Mouse (Mus musculus) layer of hippocampus, postnatal 25 days (tissue): ENCODE measurements around the gene Phf7. TPM values are rescaled to one million over a fixed set of nuclear protein-coding genes. Genes with fewer than 3 reads are reported as not detected.

Source experiments
- DNase-seq, 2 experiments: peaks; one replicate each; pipeline ENCODE4 v3.0.0; 2022; ENCODE audit warnings: mixed read lengths in 2 of 2, low spot score in 1 of 2; ENCODE audit errors: extremely low spot score in 1 of 2
- total RNA-seq, 2 experiments: library from RNA; stranded (reverse); gene quantifications; 2 replicates each; pipeline ENCODE4 v1.2.3; 2021

Phf7 gene
- total RNA-seq, result 1 to 10 TPM; 3.6 to 4.1 TPM

GRCm38 (mm10) chr14:31251084-31251604, at the start of gene Phf7, which contains the start of gene Bap1:
TSS of gene Phf7 (minus strand) at chr14:31251317.
TSS of gene Bap1 (plus strand) at chr14:31251450.
- peak; percentile 98 to 100 for DNase-seq

DNA sequence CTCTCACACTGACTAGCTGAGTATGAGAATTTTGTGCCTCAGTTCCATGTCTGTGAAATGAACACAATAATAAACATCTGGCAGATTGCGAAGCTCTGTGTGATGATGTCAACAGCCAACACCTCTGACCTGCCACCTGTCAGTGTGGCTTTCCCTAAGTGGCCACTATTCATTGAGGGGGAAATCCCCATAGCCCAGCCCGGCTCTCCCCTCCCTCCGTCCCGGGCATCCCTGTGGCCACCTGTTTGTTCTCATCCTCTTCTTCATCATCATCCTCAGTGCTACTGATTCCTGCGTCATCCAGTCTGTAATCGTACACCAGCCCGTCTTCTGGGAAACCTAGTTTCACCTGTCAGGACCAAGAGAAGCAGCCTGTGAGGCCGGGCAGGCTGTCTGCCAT, 34.6 kb upstream of the Phf7 start:
- DNase-seq, result no peak

DNA sequence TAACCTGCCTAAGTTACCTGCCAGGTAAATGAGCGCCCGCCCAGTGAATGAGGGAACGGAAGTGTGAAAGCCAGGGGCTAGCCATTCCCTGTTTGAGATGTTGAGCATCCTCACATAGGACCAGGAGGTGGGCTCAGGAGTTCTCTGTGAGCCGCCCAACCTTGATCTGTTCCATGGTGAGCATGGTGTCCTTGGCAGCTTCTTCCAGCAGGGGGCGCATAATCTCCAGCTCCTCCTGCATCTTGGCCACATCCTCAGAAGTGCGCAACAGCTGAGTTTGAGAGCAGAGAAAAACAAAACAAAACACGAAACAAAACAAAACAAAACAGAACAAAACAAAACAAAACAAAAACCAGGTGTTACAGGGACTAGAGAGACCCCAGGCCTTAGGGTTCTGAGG, 21.0 kb upstream of the Phf7 start:
- DNase-seq, result peak; percentile 75 to 94

DNA sequence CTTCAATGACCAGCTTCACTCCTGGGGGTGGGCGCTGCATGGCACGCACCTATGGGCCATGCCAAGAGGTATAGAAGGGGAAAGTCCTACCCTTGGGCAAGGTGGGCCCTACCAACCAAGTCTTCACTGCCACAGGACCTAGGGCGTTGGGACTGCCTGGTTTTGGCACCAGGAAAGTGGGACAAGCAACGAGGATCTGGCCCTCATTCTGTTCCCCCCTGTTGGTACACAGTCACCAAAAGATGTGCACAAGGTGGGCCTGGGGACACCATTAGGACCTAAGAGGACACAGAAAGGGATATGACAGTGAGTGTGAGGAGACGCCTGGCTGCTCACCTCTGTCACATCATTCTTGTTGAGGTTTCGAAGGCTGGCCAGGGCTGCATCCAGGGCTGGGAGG, 20.0 kb upstream of the Phf7 start:
- no peak for DNase-seq

- peak; percentile 20 to 27 for DNase-seq
Measured at GRCm38 (mm10) chr14:31269456-31270100, 18.5 kb upstream of the Phf7 start.

DNA sequence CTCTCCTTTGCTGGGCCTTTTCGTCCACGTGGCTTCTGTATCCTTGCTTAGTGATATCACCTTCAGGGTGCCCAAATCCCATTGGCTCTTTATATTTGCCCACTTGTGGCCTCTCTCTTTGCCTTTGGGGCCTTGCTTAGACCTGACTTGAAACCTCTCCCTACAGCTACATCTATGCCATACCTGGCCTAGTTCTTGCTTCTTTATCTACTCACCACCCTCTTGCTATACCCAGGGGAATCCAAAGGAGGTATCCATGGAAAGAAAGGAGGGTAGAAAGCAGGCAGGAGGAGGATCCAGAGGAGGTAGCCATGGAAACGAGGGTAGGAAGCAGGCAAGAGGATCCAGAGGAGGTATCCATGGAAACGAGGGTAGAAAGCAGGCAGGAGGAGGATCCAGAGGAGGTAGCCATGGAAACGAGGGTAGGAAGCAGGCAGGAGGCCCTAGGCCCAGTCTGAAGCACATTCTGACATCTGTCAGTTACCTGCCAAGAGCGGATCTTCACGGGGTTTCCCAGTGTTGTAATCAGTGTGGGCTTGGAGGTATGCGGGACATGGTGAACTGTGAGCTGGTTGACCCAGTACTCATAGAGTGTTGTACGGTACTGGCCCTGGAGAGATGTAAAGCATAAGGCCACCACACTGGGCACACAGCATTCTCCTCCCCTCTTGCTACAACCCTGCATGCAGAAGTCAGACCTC, 17.3 kb upstream of the Phf7 start:
- peak; percentile 33 to 55 for DNase-seq

- DNase-seq, result peak in 1 of 2 experiments; percentile 19
Measured at GRCm38 (mm10) chr14:31267649-31268048, 16.5 kb upstream of the Phf7 start.

DNA sequence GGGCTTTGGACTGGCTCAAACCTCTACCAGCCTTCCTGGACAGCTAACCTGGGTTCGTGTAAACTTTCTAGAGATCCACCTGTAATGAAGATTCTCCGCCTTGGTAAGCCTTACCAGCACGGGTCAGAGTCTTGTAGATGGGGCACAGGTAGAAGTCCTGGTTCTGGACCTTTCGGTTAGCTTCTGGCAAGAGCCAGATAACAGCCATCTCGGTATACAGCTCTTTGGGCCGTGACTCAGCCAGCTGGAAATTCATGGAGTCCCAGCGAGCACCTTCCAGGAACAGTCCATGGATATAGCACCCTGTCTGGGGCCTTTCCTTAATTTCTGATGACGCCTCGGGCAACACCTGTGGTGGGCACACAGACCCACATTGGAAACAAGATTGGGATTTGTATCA, 9.8 kb upstream of the Phf7 start:
- no peak for DNase-seq

DNA sequence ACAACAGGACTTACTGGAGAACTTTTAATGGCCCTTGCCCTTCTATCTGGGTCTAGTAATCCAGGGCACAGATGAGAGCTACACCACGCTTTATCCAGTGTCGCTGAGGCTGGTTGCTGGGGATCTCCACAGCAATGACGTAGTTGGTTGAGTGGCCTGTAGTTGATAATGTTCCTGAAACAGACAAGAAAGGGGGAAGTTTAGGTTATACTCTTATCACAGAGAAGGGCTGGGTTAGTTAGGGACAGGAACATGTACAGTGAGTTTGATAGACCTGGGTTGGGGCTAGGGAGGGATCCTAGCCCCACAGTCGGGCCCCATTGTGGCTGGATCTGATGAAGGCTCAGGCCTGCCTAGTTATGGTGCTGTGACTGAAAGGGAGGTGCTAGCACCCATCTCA, 9.3 kb upstream of the Phf7 start:
- no peak for DNase-seq

GRCm38 (mm10) chr14:31258476-31259050, 7.4 kb upstream of the Phf7 start:
- no peak for DNase-seq

DNA sequence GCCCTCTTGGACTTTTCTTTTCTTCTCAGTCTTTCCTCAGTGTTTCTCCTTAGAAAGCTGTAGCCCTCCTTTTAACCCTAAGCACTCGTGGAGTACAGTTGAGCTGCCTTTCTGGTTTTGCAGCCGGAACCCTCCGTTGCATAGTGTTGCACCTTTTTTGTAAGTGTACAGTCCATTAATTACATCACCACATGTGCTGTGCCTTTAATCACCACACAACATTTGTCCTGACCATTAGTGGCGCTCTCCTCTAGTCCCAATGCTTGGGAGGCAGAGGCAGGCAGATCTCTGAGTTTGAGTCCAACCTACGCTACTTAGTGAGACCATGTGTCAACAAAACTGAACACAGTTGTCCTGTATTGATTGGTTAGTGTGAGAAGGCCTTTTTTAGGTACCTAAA, 974 bp upstream of the Phf7 start:
- DNase-seq, result no peak

GRCm38 (mm10) chr14:31251626-31252025, 509 bp upstream of the Phf7 start:
- DNase-seq, result no peak

GRCm38 (mm10) chr14:31250222-31251083, 664 bp downstream of the Phf7 start:
- no peak for DNase-seq

DNA sequence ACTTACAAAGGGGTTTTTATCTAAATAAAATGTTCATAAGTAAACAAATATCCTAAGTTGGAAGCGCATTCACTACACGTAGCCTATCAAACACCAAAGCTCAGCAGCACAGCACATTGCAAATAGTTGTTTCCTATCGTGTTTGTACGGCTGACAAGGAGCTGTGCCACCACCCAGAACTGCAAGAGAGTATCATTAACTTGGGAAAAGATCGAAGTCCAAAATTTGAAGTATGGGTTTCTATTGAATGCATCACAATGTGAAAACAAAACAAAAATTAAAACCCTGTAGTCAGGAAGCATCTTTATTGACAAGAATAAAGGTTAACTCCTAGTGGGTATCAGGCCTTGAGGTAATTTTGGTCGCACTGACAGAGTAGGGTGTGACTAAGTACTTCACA, 2.7 kb downstream of the Phf7 start:
- DNase-seq, result no peak

- DNase-seq, result no peak
Measured at GRCm38 (mm10) chr14:31245946-31246345, 5.2 kb downstream of the Phf7 start.

GRCm38 (mm10) chr14:31244777-31245176, 6.3 kb downstream of the Phf7 start:
- no peak for DNase-seq

DNA sequence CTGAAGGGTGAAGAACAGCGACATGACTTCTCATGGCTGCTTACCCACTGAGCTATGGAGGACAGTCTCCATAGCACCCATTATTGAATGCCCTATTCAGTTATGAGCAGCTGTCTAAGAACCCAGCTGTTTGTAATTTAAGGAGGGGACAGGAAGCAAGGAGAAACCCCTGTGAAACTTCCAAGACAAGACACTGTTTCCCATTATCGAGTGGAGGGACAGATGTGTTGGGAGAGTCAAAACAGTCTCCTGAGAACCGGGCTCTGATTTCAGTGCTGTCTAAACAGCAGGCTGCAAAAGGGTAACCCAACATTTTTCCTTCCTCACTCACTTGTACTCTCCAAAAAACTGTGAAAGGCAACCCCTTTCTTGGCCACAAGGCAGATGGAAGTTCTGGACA, 10.6 kb downstream of the Phf7 start:
- DNase-seq, result no peak

DNA sequence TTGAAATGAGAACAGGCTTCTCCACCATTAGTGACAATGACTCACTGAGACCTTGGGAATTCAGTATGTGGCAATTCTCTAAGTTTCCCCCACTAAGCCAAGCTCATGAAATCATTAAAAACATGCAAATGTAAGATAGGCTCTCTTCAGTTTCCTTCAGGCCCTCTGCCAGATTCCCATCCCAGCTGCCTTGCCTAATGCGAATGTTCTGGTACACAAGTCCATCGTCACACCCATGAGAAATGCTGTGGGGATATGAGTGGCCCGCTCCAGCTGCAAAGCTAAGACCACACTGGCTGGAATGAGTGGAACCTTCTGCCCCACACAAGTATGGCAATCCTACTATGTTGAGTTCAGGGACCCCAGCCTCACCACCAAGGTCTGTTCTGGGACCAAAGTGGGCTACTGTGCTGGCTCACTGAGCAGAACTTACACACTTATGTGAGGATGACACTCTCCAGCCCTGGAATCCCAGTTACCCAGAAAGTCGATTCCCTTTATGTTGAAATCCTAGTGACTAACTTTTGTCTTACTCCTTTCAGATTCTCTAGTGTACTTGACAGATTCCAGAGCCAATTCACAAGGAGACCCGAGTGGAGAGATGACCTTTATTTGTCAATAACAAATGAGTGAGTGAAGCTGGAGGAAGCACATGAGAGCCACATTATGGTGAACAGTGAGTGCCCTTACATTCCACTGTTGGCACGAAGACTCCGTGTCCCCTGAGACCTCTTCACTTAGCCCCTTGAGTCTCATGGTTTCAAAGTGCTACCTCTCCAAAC, 13.8 kb downstream of the Phf7 start:
- DNase-seq, result no peak

DNA sequence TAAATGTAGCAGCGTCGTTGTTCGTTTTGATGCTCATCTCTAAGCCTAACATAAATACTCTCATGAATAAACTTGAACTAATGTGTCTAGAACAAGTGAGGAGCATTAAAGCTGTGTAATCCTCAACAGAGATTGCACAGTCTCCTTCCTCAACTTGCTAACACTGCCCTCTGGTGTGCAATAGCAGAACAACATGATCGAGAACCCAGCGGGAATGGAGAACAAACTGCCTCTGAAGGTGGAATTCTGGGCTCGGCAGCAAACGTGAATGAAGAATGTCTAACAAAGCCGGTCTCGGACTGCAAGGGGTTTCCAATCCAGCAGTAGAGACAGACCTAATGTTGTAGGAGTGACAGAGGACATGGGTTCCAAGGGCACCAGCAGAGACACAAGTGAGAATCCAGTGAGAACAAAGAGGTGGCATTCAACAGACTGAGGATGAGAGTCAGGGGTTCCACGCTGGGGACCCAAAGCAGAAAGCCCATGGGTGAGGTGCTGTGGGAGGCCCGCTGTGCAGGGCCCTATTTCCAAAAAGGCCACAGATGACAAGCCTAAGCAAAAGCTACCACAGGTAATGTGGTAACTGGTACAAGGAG, 17.0 kb downstream of the Phf7 start:
- peak; percentile 70 to 93 for DNase-seq
